Mouse (Mus musculus): ENCODE results near the gene Gm436. TPM values are rescaled to one million over a fixed set of nuclear protein-coding genes. Genes with fewer than 3 reads are reported as not detected.

Gene Gm436
- polyA plus RNA-seq (2017; shearing (Covaris generic)), result not detected

- ATAC-seq, result no peak
Measured at GRCm38 (mm10) chr4:144686268-144686667, at the start of gene Gm436. TSS of gene Gm436 (minus strand) at chr4:144686368.

GRCm38 (mm10) chr4:144721304-144721703 lies 35.1 kb upstream of the Gm436 start, which contains the start of gene Gm13178:
TSS of gene Gm13178 (minus strand) at chr4:144721404.
- no peak for ATAC-seq

GRCm38 (mm10) chr4:144719691-144720090 lies 33.5 kb upstream of the Gm436 start:
- no peak for ATAC-seq

GRCm38 (mm10) chr4:144718288-144718687 lies 32.1 kb upstream of the Gm436 start:
- no peak for ATAC-seq

GRCm38 (mm10) chr4:144638263-144638662 lies 47.9 kb downstream of the Gm436 start:
- ATAC-seq, result no peak

Other genes starting within 250 kb of the Gm436 start
- not detected for gene 1700012P22Rik, start 247.6 kb downstream of the Gm436 start, polyA plus RNA-seq (2017; shearing (Covaris generic))
- gene Gm9944, start 233.1 kb downstream of the Gm436 start, polyA plus RNA-seq (2017; shearing (Covaris generic)), result not detected
- gene Aadacl3, start 222.6 kb downstream of the Gm436 start, polyA plus RNA-seq (2017; shearing (Covaris generic)), result not detected
- not detected for gene 9430007A20Rik, start 166.5 kb downstream of the Gm436 start, polyA plus RNA-seq (2017; shearing (Covaris generic))
- gene Gm13124, start 121.2 kb downstream of the Gm436 start, polyA plus RNA-seq (2017; shearing (Covaris generic)), result not detected
- not detected for gene Aadacl4, start 72.7 kb downstream of the Gm436 start, polyA plus RNA-seq (2017; shearing (Covaris generic))
- not detected for gene Gm13178, start 35.0 kb upstream of the Gm436 start, polyA plus RNA-seq (2017; shearing (Covaris generic))
- not detected for gene Gm438, start 100.2 kb upstream of the Gm436 start, polyA plus RNA-seq (2017; shearing (Covaris generic))
- 10 to 100 TPM; 46.8 to 47.3 TPM for gene Dhrs3, start 206.5 kb upstream of the Gm436 start, polyA plus RNA-seq (2017; shearing (Covaris generic))